Mouse (Mus musculus): Measurements from ENCODE around the gene Rfc4.

Rfc4 gene

DNA sequence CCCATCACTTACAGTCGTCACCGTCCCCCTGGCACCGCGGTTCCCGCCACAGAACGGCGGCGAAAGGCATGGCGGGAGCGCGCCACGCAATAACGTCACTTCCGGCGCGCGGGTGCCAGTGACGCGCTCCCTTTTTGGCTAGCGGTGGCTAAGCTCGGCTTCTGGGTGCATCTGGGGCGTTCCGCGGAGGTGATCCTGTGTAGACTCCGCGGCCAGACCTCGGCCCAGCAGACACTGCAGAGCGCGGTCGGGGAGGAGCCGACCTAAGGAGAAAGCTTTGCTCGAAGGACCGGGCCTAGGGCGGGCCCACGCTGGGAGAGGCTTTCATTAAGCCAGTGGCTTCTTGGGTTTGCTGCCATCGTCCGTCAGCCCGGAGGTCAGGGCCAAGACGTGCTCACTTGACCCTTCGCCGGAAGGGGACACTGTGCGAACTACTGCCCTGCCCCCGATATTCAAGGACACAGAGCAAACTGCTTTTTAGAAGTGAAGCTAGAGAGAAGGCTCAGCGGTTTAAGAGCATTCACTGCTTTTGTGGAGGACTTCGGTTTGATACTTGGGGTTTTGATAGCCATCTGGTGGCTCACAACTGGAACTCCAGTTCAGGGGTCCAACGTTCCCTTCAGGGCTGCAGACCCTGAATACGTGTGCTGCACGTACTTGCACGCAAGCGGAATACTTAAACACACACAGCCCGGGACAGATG is at the start of gene Rfc4:
Gene Rfc4 (minus strand): TSS at position 65 of the 703 bp plus-strand sequence.
- in situ Hi-C loops (cut with MboI) = loop anchor here (25.0 kb wide), 1 partner anchor 241 kb away; the partner anchor contains the start of gene Ahsg

DNA sequence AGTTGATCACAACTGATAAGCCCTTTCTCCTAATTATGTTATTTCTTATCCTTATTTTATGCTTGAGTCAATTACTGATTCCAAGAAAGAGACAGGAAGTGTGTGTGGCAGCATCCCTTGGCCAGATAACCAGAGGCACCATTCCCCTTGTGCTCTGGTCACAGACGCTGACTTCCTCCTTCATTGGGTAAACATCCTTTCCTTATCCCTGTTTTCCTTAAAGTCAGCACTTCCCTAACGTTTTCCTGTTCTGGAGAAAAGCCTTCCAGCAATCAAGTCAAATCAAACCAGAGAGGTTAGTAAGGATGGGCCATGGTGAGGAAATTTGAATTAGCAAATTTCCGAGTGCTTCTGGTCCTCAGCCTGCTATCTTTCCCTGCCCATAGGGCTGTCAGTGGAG is 48.4 kb upstream of the Rfc4 start:
- in situ Hi-C loops (cut with MboI) = no loop called here

DNA sequence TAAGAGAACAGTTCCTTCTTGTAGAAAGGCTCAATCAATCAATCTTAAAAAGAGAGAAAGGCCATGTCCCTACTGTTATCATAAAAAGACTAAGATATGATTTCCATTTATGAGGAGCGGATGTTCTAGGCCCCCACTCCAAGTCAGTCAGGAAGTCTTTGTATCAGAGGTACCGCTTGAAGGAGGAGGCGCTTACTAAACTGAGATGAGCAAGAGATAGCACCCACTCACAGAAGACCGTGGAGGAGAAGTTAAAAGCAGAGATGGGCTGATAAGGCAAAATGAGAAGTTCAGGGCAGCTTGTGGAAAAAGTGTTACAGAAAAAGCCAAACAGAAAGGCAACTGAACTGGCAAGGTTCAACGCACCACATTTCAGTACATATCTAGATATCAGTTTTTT is 47.3 kb upstream of the Rfc4 start:
- in situ Hi-C loops (cut with MboI) = no loop called here

DNA sequence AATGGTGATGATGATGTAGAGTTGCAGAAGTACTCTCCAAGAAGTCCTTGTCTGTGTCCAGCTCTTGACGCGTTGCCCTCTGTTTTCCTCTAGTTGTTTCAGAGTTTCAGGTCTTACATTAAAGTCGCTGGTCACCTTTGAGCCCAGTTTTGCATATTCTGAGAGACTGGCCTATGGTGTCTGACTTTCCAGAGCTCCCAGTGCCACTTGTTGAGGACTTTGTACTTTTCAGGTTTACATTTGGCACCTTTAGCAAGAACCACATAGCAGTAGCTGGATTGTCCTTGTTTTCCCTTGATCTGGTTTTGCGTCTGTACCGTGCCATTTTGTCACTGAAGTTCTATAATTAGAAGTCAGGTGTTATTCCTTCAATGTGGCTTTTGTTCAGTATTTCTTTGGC is 46.4 kb upstream of the Rfc4 start:
- in situ Hi-C loops (cut with MboI) = no loop called here

DNA sequence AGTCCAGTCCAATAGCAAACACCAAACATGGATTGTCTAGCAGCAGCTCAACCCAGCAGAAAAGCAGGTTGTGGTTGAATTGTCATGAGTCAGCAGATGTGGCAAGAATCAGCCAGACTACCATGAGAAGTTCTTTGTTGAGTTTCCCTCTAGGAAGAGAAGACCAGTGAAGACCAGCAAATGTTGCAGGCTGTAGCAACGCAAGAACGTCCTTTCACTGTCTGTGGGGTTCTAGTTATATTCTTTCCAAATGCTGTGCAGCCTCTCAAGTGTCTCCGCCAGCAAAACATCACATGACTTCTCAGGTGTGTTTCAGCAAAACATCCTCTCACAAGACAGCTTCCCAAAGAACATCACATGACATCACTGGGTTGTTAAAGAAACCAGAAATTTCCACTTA is 43.3 kb upstream of the Rfc4 start:
- in situ Hi-C loops (cut with MboI) = no loop called here

DNA sequence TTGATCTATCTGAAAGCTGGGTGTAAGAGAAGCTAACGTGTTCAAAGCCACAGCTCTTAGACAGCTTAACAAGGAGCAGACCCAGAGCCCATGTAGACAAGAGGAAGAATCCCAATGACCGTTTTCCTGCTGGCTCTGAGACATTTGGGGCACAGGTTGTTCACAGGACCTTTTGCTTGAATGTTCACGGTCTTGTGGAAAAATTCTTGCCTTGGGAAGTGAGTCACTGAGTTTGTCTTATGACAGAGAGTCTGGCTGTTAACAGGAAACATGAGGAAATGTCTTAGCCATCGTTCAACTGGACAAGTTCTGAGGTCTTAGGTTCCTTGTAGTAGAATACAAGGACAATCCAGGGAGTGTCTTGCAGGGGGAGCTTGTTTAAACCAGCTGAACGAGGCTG is 39.5 kb upstream of the Rfc4 start:
- in situ Hi-C loops (cut with MboI) = no loop called here

DNA sequence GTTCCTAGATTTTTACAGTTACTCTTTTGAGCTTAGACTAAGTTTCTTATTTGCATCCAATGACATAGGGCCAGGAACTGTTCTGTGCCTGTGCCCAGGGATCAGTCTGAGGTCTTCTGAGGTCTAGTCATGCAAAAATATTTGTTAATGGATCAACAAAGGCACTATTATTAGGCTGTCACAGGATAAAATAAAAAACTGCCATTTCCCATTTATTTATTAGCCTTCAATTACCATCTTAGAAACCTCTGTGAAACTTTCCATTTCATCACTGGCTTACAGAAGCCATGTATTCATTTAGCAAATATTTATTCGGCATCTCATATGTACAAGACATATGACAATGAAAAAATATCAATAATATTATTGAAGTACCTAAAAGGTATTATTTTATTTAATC is 39.1 kb upstream of the Rfc4 start:
- in situ Hi-C loops (cut with MboI) = no loop called here

DNA sequence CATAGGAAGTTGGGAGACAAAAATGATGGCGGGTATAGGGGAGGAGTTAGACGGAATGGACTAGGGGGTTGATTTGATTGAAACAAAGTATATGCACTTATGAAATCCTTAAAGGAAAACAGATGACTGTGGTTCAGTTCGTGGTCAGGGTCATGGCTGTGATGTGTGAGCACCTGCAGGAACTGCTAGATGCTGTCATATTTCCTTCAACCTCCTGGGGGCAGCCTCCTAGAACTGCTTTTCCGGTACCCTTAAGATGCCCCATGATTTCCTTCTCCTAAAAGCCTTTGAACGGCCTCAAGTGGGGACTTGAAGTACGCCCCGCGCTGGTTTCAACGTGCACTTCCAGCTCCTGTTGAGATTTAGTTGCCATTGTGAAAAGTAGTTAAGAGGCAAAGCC is 37.9 kb upstream of the Rfc4 start:
- in situ Hi-C loops (cut with MboI) = no loop called here

DNA sequence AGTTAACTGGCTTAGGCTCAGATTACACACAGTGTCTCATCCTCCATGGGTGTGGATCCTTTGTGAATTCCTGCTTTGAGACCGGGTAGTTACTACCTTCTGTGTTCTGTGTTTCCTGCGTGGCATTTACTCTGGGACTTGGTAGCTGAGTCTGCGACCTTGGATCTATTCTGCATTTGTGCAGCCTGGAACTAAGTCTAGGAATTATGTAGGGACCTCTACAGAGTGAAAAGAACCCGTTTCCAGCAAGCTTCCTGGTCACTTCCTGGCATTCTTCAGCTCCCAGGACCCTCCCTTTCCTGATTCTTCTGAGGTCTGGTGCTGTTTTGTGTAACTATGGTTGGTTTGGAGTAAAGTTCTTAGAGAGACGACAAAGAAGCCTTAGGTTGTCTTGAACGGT is 36.9 kb upstream of the Rfc4 start:
- in situ Hi-C loops (cut with MboI) = no loop called here

DNA sequence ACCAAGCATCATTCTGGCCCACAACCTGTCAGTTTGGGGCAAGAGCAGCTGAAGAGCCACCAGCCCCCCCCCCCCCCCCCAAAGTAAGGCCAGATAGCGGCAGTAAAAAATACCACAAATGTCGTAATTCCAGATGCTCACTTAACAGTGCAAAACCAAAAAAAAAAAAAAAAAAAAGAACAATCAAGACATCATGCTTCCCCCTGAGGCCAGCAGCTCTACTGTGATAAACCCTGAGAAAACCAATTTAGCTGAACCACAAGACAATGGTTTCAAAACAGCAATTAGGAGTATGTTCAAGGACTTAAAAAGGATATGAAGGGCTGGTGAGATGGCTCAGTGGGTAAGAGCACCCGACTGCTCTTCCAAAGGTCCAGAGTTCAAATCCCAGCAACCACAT is 34.6 kb upstream of the Rfc4 start:
- in situ Hi-C loops (cut with MboI) = no loop called here

DNA sequence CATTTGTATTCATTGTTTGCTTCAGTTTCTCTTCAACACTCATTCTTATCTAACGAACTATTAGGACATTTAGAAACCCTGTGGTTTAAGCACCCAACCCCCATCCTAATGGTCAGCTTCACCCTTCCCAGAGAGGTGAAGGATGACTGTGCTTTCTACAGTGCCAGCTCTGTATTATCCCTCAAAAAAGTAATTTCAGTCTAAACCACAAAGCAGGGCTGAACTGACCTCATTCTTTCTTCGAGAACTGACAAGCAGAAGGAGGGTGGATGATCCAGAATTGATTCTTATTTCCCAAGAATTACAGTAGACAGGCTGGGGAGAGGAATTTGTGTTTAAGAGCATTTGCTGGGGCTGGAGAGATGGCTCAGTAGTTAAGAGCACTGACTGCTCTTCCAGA is 32.2 kb upstream of the Rfc4 start:
- in situ Hi-C loops (cut with MboI) = no loop called here

DNA sequence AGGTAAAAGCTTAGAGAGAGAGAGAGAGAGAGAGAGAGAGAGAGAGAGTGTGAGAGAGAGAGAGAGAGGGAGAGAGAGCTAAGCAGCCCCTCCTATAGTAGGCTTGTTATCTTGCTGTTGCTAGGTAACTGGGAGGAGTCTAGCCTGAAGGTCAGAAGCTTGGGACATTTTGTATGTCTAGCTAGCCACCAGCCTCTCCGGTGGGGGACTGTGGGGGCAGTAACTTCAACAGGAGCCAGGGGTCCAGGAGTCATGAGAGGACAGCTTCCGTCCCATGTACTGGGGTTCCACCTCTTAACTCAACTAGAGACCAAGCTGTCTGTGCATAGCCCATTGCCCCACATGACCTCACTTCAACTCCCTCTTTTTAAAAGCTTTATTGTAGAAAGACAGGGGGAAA is 31.4 kb upstream of the Rfc4 start:
- in situ Hi-C loops (cut with MboI) = no loop called here

DNA sequence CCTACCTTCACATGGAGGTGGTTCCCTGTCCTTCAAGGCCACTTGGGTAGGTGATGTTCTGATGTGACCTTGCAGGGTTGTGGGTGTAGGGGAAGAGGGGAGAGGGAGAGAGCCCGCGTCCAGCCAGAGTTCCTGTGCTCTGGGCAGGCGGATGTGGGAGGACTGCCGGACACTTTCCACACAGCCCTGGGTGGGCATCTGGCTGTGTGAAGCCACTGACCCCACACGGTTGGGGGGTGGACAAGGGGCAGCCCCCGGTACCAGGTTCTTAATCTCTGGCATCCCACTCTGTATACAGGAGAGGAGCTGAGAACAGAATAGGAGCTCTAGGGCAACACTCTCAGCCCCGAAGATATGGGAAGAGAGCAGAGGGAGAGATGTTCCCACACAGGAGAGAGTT is 30.8 kb upstream of the Rfc4 start:
- in situ Hi-C loops (cut with MboI) = no loop called here

DNA sequence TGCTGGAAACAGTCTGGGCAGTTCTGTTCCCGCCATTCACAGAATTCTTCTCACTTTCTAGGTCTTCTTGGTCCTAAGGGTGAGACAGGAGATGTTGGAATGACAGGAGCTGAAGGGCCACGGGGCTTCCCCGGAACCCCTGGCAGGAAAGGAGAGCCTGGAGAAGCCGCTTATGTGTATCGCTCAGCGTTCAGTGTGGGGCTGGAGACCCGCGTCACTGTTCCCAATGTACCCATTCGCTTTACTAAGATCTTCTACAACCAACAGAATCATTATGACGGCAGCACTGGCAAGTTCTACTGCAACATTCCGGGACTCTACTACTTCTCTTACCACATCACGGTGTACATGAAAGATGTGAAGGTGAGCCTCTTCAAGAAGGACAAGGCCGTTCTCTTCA is 29.5 kb upstream of the Rfc4 start:
- in situ Hi-C loops (cut with MboI) = no loop called here

DNA sequence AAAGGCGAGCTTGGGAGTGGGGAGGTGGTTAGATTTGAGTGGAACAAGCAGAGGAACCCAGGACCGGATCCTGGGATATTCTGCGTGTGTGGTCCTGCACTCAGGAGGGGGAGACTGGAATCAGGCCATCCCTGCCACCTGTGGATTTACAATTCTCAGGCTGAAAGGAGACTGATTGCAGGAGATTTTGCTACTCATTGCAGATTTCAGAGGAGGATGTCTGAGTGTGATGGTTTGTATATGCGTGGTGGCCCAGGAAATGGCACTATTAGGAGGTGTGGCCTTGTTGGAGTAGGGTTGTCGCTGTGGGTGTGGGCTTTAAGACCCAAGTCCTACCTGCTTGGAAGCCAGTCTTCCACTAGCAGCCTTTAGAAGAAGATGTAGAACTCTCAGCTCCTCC is 26.7 kb upstream of the Rfc4 start:
- in situ Hi-C loops (cut with MboI) = no loop called here

DNA sequence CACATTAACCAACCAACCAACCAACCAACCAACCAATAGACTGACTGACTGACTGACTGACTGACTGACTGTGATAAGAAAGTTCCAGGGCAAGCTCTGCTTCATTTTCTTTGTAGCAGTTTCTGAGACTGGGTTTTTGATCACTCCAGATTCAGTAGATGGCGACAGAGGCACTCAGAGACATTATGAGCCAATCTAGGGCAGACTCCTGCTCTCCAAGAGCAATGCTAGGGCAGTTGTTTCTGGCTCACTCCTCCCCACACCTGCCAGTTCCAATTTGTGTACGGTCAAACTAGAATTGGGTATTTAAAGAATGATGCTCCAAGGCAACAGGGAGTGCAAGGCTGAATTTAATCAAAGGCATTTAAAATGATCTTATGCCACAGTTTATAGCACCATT is 23.9 kb upstream of the Rfc4 start:
- in situ Hi-C loops (cut with MboI) = no loop called here

DNA sequence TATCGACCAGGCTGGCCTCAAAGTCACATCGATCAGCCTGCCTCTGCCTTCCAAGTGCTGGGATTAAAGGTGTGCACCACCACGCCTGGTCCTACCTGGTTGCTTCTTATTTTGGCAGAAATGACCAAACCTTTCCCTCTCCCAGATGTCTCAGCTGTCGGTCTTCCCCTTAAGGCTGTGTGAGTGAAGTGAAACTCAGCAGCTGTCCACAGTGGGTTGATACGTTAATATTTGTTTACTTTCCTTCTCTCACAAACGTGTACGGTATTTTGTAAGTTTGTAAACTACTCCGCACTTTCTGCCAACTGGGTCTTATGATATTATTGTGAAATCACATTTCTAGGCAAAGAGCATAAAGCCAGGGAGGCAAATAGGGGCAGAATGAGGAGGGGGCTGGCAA is 21.9 kb upstream of the Rfc4 start:
- in situ Hi-C loops (cut with MboI) = loop anchor here (25.0 kb wide), 1 partner anchor 262 kb away; the partner anchor contains the start of gene Ahsg

DNA sequence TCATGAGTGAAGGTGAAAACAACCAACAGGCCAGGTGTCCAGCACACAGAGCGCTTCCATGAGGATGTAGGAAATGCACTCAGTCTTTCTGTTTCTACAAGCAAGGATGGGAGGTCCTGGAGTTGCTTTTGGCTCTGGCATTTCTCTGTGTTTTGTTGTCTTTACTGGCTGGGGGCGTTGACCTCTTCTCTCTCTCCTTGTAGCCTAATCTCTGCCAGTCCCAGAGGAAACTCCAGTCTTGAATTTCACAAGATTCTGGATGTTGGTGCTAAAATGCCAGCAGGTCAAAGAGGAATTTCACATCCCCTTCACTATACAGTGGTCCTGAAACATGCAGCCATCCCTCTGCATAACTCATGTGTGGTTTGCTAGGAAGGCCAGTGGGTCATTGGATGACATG is 21.4 kb upstream of the Rfc4 start:
- in situ Hi-C loops (cut with MboI) = loop anchor here (25.0 kb wide), 1 partner anchor 262 kb away; the partner anchor contains the start of gene Ahsg

DNA sequence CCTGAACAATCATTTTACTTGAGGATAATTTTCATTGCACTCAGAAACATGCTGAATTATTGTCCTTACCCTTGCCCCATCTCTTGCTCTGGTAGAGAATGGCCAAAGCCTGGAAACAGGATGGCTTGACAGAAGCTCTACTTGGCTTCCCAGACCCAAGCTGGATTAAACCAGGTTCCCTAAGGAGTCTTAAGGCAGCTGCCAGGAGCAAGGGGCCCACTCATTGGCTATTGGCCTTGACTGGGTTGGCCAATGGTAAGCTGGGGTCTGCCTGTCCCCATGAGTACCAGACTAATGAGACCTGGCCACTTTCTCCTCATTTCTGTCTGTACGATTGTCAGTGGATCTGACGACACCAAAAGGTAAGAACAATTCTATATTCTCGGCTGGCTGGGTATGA is 18.7 kb upstream of the Rfc4 start, which contains the start of gene Adipoq:
Gene Adipoq (plus strand): TSS at position 257 of the 400 bp plus-strand sequence.
- in situ Hi-C loops (cut with MboI) = loop anchor here (25.0 kb wide), 1 partner anchor 259 kb away; the partner anchor contains the start of gene Ahsg

DNA sequence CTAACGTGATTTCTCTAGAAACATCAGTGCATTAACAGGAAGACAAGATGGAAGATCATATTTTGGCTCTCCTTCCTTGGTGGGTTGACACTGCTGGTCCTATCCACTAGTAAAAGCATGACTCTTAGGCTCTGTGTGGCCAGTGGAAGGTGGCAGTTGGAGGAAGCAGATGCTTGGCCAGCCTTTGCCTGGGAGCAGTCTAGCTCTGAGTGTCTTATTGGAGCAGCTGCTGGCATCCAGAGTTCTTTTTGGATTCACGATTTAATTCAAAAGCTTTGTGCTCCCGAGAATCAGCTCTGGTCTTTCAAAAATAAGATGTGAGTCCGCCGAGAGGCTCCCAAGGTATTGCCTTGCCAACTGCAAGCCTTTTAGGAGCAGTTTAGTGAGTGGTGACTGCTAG is 17.7 kb upstream of the Rfc4 start:
- in situ Hi-C loops (cut with MboI) = loop anchor here (25.0 kb wide), 1 partner anchor 258 kb away; the partner anchor contains the start of gene Ahsg

DNA sequence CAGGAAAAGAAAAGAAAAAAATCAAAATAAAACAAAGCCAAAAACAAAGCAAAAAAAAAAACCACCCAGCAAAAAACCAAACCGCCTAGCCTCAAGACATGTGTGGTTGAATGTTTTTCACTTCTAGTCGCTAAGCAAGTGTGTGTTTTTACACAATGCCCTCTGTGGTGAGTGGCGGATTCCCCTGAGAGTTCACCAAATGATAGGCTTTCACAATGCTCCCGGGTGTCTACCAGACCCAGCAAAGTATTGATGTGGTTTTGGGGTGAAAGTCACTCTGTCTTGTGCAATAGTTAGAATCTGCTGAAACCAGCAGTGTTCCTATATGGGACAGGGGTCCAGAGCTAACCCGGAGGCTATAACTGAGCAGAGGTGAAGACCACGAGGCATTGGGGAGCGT is 16.8 kb upstream of the Rfc4 start:
- in situ Hi-C loops (cut with MboI) = loop anchor here (25.0 kb wide), 1 partner anchor 257 kb away; the partner anchor contains the start of gene Ahsg

DNA sequence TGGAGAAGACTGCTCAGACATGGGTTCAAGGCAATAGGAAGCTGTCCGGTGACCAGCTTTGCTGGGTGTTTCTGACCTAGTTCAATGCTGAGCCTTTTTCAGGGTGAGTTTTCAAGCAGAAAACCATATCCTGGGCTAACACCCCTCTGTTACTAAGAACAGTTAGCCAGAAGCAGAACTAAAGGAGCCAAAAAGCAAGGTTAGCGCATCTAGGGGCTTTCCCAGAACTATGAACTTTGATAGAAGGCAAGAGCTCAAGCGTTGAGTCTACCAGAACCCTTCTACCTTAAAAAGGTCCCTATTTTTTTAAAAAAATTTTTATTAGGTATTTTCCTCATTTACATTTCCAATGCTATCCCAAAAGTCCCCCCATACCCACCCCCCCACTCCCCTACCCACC is 13.4 kb upstream of the Rfc4 start:
- in situ Hi-C loops (cut with MboI) = loop anchor here (25.0 kb wide), 1 partner anchor 254 kb away; the partner anchor contains the start of gene Ahsg

DNA sequence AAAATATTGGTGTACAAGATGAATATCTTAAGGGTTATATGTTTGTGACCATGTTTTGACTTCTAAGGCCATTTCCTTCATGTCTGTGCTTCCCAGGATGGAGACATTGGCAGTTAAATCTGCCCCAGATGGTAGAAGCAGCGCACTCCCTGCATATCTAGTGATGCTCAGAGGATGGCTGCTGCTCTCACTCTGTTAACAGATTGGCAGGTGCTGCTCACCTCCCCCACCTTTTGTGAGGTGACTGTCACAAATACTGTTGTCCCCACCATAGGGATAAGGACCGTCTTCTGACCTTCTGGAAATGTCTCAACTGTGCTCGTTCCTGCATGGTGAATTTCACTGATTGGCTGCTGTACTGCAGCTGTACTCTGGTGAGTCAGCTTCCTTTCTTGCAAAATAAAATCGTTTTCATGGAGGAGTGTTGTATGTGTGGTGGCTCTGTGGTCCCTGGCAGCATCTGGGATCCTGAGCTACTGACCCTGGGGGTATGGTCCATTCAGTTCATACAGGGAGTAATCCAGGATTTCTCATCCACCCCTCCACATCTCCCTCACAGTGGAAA is 9.0 kb upstream of the Rfc4 start:
- in situ Hi-C loops (cut with MboI) = loop anchor here (25.0 kb wide), 1 partner anchor 249 kb away; the partner anchor contains the start of gene Ahsg

Measured in mature B cell (primary cell).